Mouse (Mus musculus) liver, adult 2 months (tissue): ENCODE results near the gene Exoc8.

Experiments used
- CTCF ChIP-seq: fragments of 200-500 bp; IDR thresholded peaks from 2 replicates; pipeline ENCODE4 v1.5.1; 2011; ENCODE audit warnings: low read depth, low read length, control low read depth
- POLR2A ChIP-seq: fragments of 200-500 bp; IDR thresholded peaks from 2 replicates; pipeline ENCODE4 v1.6.1; 2011; ENCODE audit warnings: low read length, control low read depth; ENCODE audit not compliant: insufficient read depth; ENCODE audit errors: extremely low read depth

DNA sequence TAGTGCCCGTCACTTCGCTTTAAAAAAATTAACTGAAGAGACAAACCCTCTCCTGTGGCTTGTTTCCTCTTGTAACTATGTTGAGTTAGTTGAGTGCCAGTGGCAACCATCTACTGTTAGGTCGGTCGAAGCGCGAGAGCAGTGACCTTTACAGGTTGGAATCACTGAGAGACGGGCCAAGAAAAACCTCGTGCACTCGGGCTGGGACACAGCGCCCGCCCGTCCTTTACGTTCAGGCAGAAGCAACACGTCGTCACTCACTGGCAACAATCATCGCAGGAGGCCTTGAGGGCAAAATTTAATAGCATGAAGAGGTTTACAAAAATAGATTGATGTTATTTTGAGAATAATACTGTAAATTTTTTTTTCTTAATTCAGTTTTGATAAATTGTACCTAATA, 12.4 kb upstream of the Exoc8 start:
- TF ChIP-seq CTCF (no peak), POLR2A (no peak)
